Mouse (Mus musculus) CH12.LX (cell line): Measurements from ENCODE around the gene Xndc1.

ENCODE experiments used
- BHLHE40 ChIP-seq: IDR thresholded peaks from 2 replicates; pipeline ENCODE4 v1.6.1; 2011; ENCODE audit warnings: mild to moderate bottlenecking, low read depth, low read length, improper control_type of control experiment
- CHD2 ChIP-seq: IDR thresholded peaks from 2 replicates; pipeline ENCODE4 v1.6.1; 2011; ENCODE audit warnings: low read length, improper control_type of control experiment
- CTCF ChIP-seq, 2 experiments: IDR thresholded peaks in 1 of 2; conservative IDR thresholded peaks in 1 of 2; 2 replicates each; pipeline ENCODE4 v1.5.1; 2011 to 2012; ENCODE audit warnings: low read depth in 2 of 2, low read length in 2 of 2, improper control_type of control experiment in 1 of 2, inconsistent platforms in 1 of 2, mild to moderate bottlenecking in 1 of 2, moderate library complexity in 1 of 2
- EP300 ChIP-seq: IDR thresholded peaks from 2 replicates; pipeline ENCODE4 v1.6.1; 2011; ENCODE audit warnings: low read length, improper control_type of control experiment
- KAT2A ChIP-seq: IDR thresholded peaks from 2 replicates; pipeline ENCODE4 v1.6.1; 2012; ENCODE audit warnings: low read length, improper control_type of control experiment, inconsistent platforms; ENCODE audit not compliant: insufficient replicate concordance
- MAFK ChIP-seq: IDR thresholded peaks from 2 replicates; pipeline ENCODE4 v1.6.1; 2011; ENCODE audit warnings: low read length, improper control_type of control experiment; ENCODE audit not compliant: insufficient replicate concordance
- NELFE ChIP-seq: IDR thresholded peaks from 2 replicates; pipeline ENCODE4 v1.6.1; 2011; ENCODE audit warnings: low read depth, low read length, improper control_type of control experiment

- TF ChIP-seq CTCF (conservative IDR thresholded peaks at IDR 0.05 in 1 of 2, IDR thresholded peaks at IDR 0.05 in 1 of 2; ENCODE audit: low read depth in 2 of 2, low read length in 2 of 2): no peak
- no peak for TF ChIP-seq BHLHE40
- no peak for TF ChIP-seq CHD2
- TF ChIP-seq NELFE: no peak
- no peak for TF ChIP-seq EP300
- no peak for TF ChIP-seq KAT2A
- no peak for TF ChIP-seq MAFK
Observed at GRCm38 (mm10) chr7:102113151-102113729, 47.9 kb downstream of the Xndc1 start.
